Mouse (Mus musculus): ENCODE measurements at regions not wholly inside any gene's neighbourhood (a gene's known extent, or its start where the extent isn't known, plus 50 kb on each side); places are given as distances from the start of the nearest gene placed in this dataset.

- H3K27ac ChIP-seq: 0 out of 2 replicates have a peak overlapping the region, but pooled peaks have one; percentile 30
- H3K36me3 ChIP-seq: no peaks in the 10 kb centered on the region
- H3K9me3 ChIP-seq (replicated peaks): no peaks in the 10 kb centered on the region
- peaks cover 19% of the 10 kb centered on the region for H3K4me1 ChIP-seq
- peaks cover 6% of the 10 kb centered on the region; the same call in 1 of the 2 replicates for H3K27me3 ChIP-seq (ENCODE audit: low read depth, poor library complexity, severe bottlenecking)
- H3K4me3 ChIP-seq: peak overlapping the region; percentile 2; the same call in 1 of the 2 replicates
- WGBS: 6% methylated on average over 11 of the region's 11 CpGs
- peak; percentile 35 for DNase-seq (ENCODE audit: low spot score)
Observed at GRCm38 (mm10) chr17:88159212-88159668, 94.1 kb upstream of the Fbxo11 start.

GRCm38 (mm10) chr17:88159851-88160676 lies 95.0 kb upstream of the Fbxo11 start:
- Histone ChIP-seq H3K4me3 (no peak overlapping the region), H3K36me3 (no peaks in the 10 kb centered on the region), H3K9me3 (replicated peaks) (no peaks in the 10 kb centered on the region), H3K27me3 (ENCODE audit: low read depth, poor library complexity, severe bottlenecking) (peaks cover 6% of the 10 kb centered on the region; the same call in 1 of the 2 replicates), H3K4me1 (peaks cover 19% of the 10 kb centered on the region), H3K27ac (no peak overlapping the region)
- WGBS: 53% methylated on average over 19 of the region's 19 CpGs
- no peak for DNase-seq (ENCODE audit: low spot score)

DNA sequence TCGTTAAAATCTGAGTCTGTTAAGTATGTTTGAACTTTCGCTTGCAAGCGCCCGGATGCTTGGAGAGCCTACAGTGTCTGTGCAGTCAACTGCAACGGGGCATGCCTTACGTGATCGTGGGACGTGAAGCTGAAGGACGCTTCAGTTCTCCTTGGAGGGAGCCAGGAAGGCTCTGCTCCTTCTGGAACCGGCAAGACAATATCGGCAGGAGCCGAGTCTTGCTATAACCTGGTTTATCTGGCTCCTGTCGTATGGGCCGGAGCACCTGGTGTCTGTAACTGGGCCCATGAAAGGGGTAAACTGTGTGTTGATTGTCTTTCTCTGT lies 95.5 kb upstream of the Fbxo11 start:
- peaks cover 23% of the 10 kb centered on the region for H3K4me1 ChIP-seq
- H3K4me3 ChIP-seq: no peak overlapping the region
- DNase-seq (ENCODE audit: low spot score): no peak
- no peak overlapping the region for H3K27ac ChIP-seq
- H3K36me3 ChIP-seq: no peaks in the 10 kb centered on the region
- WGBS: 91% methylated on average over 14 of the region's 14 CpGs
- H3K27me3 ChIP-seq (ENCODE audit: low read depth, poor library complexity, severe bottlenecking): peaks cover 6% of the 10 kb centered on the region; the same call in 1 of the 2 replicates
- no peaks in the 10 kb centered on the region for H3K9me3 ChIP-seq (replicated peaks)

- Histone ChIP-seq H3K27ac (no peak overlapping the region), H3K36me3 (no peaks in the 10 kb centered on the region), H3K4me3 (no peak overlapping the region), H3K27me3 (ENCODE audit: low read depth, poor library complexity, severe bottlenecking) (peaks cover 6% of the 10 kb centered on the region; the same call in 1 of the 2 replicates), H3K9me3 (replicated peaks) (no peaks in the 10 kb centered on the region), H3K4me1 (peaks cover 25% of the 10 kb centered on the region)
- 82% methylated on average over 8 of the region's 8 CpGs for WGBS
- no peak for DNase-seq (ENCODE audit: low spot score)
Observed at GRCm38 (mm10) chr17:88161766-88162165, 96.7 kb upstream of the Fbxo11 start.

GRCm38 (mm10) chr17:88164805-88165204 lies 99.7 kb upstream of the Fbxo11 start:
- Histone ChIP-seq H3K27me3 (ENCODE audit: low read depth, poor library complexity, severe bottlenecking) (no peaks in the 10 kb centered on the region), H3K36me3 (no peaks in the 10 kb centered on the region), H3K4me3 (no peak overlapping the region), H3K27ac (no peak overlapping the region), H3K9me3 (replicated peaks) (no peaks in the 10 kb centered on the region), H3K4me1 (0 out of 2 replicates have a peak, but pooled peaks cover 11% of the 10 kb centered on the region)
- WGBS: 95% methylated on average over 4 of the region's 4 CpGs
- no peak for DNase-seq (ENCODE audit: low spot score)

- Histone ChIP-seq H3K27me3 (ENCODE audit: low read depth, poor library complexity, severe bottlenecking) (no peaks in the 10 kb centered on the region), H3K4me3 (no peak overlapping the region), H3K4me1 (0 out of 2 replicates have a peak, but pooled peaks cover 6% of the 10 kb centered on the region), H3K9me3 (replicated peaks) (no peaks in the 10 kb centered on the region), H3K36me3 (no peaks in the 10 kb centered on the region), H3K27ac (no peak overlapping the region)
- no peak for DNase-seq (ENCODE audit: low spot score)
- 90% methylated on average over 6 of the region's 6 CpGs for WGBS
Observed at GRCm38 (mm10) chr17:88165811-88166210, 100.7 kb upstream of the Fbxo11 start.

DNA sequence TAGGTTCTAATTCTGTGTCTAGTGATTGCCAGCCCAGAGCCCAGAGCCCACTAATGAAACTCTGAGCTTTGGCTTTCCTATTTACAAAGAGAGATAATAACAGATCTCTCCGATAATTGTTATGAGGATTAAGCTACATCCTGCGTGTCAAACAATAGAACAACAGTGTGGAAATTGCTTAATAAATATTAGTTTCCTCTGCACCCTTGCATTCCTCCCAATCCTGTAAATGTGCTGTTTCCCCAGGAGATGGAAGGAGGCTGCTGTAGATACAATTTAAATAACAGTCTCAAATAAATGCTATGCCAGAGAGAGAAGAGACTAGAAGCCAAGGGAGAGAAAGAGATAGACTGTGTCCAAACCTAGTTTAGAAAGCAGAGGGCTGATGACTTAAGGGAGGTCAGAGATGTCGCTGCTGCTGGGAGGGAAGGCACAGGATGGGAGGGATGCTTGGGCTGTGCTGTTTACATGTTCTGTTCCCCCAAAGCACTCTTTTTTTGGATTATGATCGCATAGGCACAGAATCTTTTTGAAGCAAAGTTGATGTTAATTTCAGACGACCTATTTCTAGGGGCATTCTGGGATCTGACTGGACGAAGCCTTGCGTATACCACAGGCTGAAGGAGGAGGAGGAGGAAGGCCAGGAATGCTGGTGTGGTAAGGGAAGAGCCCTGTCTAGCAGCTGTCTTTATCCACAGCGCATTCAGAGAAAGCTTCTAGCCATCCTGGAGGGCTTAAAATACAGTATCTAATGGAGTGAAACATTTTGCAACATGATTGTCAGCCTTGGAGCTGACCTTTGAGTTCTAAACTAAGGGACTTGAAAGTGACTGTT lies 103.4 kb upstream of the Fbxo11 start:
- DNase-seq (ENCODE audit: low spot score): no peak
- 85% methylated on average over 8 of the region's 8 CpGs for WGBS
- no peaks in the 10 kb centered on the region for H3K27me3 ChIP-seq (ENCODE audit: low read depth, poor library complexity, severe bottlenecking)

DNA sequence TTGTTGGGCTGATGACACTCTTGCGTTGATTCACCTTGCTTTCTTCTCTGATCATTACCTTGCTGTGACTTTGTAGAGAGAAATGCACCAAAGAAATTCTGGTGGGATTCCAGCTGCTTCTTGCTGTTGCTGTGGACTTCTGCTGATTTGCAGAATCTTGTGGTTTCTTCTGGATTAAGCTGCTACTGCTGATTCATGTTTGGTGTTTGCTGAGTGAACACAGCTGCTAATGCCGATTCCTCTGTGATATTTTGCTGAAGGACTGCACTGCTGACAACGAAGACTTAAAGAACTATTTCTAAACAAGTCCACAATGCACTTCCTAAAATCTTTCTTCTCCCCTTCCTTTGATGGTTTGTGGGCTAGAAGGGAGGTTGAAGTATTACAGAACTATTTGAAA lies 106.5 kb upstream of the Fbxo11 start:
- H3K27ac ChIP-seq: no peak overlapping the region

More for the DNA sequence above, 103.4 kb upstream of the Fbxo11 start:
- Histone ChIP-seq H3K4me3 (no peak overlapping the region), H3K27ac (no peak overlapping the region), H3K9me3 (replicated peaks) (no peaks in the 10 kb centered on the region), H3K36me3 (no peaks in the 10 kb centered on the region), H3K4me1 (0 out of 2 replicates have a peak, but pooled peaks cover 6% of the 10 kb centered on the region)

DNA sequence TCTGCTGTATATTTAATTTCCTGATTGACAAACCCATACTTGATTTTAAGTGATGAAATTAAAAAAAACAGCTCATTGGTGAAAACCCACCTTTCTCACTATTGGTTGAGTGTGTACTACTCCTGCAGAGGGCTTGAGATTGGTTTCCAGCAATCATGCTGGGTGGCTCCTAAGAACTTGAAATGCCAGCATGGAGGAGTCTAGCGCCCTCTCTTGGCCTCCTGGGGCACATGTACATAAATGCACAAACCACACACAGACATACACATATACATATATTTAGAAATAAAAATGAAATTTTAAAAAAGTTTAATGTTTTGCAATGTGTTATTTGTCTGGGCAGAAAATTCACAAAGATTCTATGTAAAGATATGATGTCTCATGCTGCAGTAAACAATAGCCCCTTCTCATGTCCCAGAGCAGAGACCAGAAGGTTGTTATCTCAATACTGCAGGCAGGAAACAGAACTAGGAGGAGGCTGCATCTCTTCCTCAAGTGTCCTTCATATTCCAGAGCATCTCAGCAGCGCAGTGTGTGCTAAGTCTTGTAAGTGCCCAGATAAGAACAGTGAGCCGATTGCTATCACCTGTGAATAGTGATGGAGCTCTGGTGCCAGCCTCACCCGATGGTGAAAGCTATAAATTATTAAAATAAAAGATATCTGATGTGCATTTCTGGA lies 108.4 kb upstream of the Fbxo11 start:
- no peak for DNase-seq (ENCODE audit: low spot score)
- H3K36me3 ChIP-seq: no peaks in the 10 kb centered on the region
- 87% methylated on average over 4 of the region's 4 CpGs for WGBS
- H3K27ac ChIP-seq: no peak overlapping the region
- no peaks in the 10 kb centered on the region for H3K27me3 ChIP-seq (ENCODE audit: low read depth, poor library complexity, severe bottlenecking)
- H3K9me3 ChIP-seq (replicated peaks): no peaks in the 10 kb centered on the region
- no peaks in the 10 kb centered on the region for H3K4me1 ChIP-seq
- H3K4me3 ChIP-seq: no peak overlapping the region

More for the DNA sequence above, 106.5 kb upstream of the Fbxo11 start:
- no peaks in the 10 kb centered on the region for H3K4me1 ChIP-seq
- H3K36me3 ChIP-seq: no peaks in the 10 kb centered on the region
- no peaks in the 10 kb centered on the region for H3K27me3 ChIP-seq (ENCODE audit: low read depth, poor library complexity, severe bottlenecking)
- 92% methylated on average over 3 of the region's 3 CpGs for WGBS
- no peak for DNase-seq (ENCODE audit: low spot score)
- no peaks in the 10 kb centered on the region for H3K9me3 ChIP-seq (replicated peaks)
- no peak overlapping the region for H3K4me3 ChIP-seq

DNA sequence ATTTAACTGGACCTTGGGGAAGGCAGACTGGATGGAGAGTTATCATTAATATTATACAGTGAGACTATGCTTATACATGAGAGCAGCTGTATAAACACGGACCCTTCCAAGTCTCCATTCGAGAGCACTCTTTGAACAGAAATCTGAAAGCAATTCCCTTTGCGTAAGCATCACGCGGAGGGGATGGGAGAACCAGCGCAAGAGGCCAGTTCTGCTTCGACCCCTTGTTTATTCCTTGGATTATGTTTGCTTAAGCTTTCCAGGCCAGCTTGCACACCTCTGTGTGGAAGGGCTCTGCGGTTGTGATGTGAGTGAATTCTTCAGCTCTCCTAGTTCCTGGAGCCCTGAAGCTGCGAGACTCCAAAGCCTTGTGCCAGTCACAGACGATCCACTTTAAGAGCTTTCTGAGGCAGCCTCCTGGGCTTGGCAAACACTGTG lies 109.2 kb upstream of the Fbxo11 start:
- DNase-seq (ENCODE audit: low spot score): no peak
- 89% methylated on average over 10 of the region's 10 CpGs for WGBS
- H3K4me3 ChIP-seq: no peak overlapping the region
- H3K4me1 ChIP-seq: no peaks in the 10 kb centered on the region
- no peaks in the 10 kb centered on the region for H3K9me3 ChIP-seq (replicated peaks)
- no peak overlapping the region for H3K27ac ChIP-seq
- H3K27me3 ChIP-seq (ENCODE audit: low read depth, poor library complexity, severe bottlenecking): no peaks in the 10 kb centered on the region
- no peaks in the 10 kb centered on the region for H3K36me3 ChIP-seq

DNA sequence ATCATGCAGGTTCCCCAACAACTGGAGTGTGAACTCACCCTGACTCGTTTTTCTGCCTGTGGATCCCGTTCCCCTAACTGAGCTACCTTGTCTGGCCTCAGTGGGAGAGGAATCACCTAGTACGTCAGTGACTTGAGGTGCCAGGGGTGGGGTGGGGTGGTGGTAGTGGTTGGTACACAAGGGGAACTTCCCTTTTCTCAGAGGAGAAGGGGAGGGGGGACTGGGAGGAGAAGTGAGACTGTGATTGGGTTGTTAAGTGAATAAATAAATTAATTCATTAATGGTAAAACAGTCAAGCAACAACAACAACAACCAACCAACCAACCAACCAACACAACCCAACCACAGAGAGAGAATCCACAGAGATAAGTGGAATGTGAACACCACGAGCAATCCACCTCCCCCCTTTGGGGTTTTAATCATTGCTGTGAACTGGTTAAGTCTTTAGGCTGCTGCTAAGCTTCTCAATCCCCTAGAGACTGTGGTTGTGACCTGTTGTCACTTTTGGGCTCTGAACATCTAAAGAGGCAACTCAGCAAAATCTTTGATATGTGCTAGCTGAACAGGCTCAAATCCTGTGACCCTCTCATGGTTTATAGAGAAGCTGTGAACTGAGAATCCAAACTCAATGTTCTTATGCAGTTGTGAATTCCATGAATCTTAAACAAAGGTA lies 111.0 kb upstream of the Fbxo11 start:
- WGBS: 79% methylated on average over 4 of the region's 4 CpGs
- Histone ChIP-seq H3K27me3 (ENCODE audit: low read depth, poor library complexity, severe bottlenecking) (no peaks in the 10 kb centered on the region), H3K4me1 (no peaks in the 10 kb centered on the region), H3K27ac (no peak overlapping the region), H3K9me3 (replicated peaks) (no peaks in the 10 kb centered on the region), H3K4me3 (no peak overlapping the region), H3K36me3 (no peaks in the 10 kb centered on the region)
- DNase-seq (ENCODE audit: low spot score): no peak

DNA sequence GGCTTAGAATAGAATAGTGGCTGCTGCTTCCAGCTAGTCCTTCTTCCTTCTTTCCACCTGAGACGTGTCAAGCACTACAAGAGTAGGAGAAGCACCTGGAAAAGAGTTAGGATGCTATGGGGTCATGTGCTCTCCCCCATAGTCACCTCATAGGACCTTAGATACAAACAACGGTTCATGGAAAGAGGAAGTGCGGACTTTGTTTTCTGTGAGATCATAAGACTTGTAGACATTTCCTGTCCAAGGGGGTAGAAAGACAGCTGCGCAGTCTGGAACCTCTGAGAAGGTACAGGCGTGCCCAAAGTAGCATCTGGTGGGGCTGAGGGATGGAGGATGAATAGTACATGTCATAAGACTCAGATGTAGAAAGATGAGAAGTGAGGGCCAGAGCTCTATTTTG lies 125.6 kb upstream of the Fbxo11 start:
- Histone ChIP-seq H3K4me3 (no peak overlapping the region), H3K36me3 (no peaks in the 10 kb centered on the region), H3K27me3 (ENCODE audit: low read depth, poor library complexity, severe bottlenecking) (no peaks in the 10 kb centered on the region), H3K27ac (no peak overlapping the region), H3K4me1 (no peaks in the 10 kb centered on the region), H3K9me3 (replicated peaks) (no peaks in the 10 kb centered on the region)
- WGBS: 91% methylated on average over 5 of the region's 5 CpGs
- DNase-seq (ENCODE audit: low spot score): no peak
